Mouse (Mus musculus) midbrain, embryonic 16.5 days (tissue): ENCODE measurements at regions not wholly inside any gene's neighbourhood (a gene's known extent, or its start where the extent isn't known, plus 50 kb on each side); places are given as distances from the start of the nearest gene placed in this dataset.

Source experiments
- ATAC-seq: fragments of 200-750 bp; cut with Nextera tagmentation; 2 replicates; pipeline ENCODE4 v1.8.0; 2017; ENCODE audit warnings: moderate TSS enrichment
- H3K27ac ChIP-seq: fragments of 300-500 bp; sonication (generic); 2 replicates; pipeline ENCODE4 v1.5.1; 2014; ENCODE audit warnings: mild to moderate bottlenecking, low read length, mixed read lengths
- H3K27me3 ChIP-seq: fragments of 300-500 bp; sonication (generic); 2 replicates; pipeline ENCODE4 v1.6.1; 2014; ENCODE audit warnings: low read depth, low read length, mixed read lengths; ENCODE audit not compliant: control insufficient read depth, insufficient read depth
- H3K36me3 ChIP-seq: fragments of 300-500 bp; sonication (generic); 2 replicates; pipeline ENCODE4 v1.6.1; 2014; ENCODE audit warnings: mild to moderate bottlenecking, low read length, moderate library complexity, mixed read lengths; ENCODE audit not compliant: control insufficient read depth, insufficient read depth
- H3K4me1 ChIP-seq: fragments of 300-500 bp; sonication (generic); 2 replicates; pipeline ENCODE4 v1.6.1; 2014; ENCODE audit warnings: mild to moderate bottlenecking, low read length, mixed read lengths; ENCODE audit not compliant: control insufficient read depth, insufficient read depth
- H3K4me2 ChIP-seq: fragments of 300-500 bp; sonication (generic); 2 replicates; pipeline ENCODE4 v1.6.1; 2014; ENCODE audit warnings: mild to moderate bottlenecking, low read length, mixed read lengths
- H3K4me3 ChIP-seq: fragments of 300-500 bp; sonication (generic); 2 replicates; pipeline ENCODE4 v1.5.1; 2014; ENCODE audit warnings: low read depth, mild to moderate bottlenecking, low read length, moderate library complexity, mixed read lengths
- H3K9ac ChIP-seq: fragments of 300-500 bp; sonication (generic); 2 replicates; pipeline ENCODE4 v1.6.1; 2014; ENCODE audit warnings: low read depth, low read length, mixed read lengths
- H3K9me3 ChIP-seq: fragments of 300-500 bp; sonication (generic); replicated peaks from 2 replicates; pipeline ENCODE4 v1.6.1; 2014; ENCODE audit warnings: mild to moderate bottlenecking, low read length, mixed read lengths; ENCODE audit not compliant: control insufficient read depth, poor library complexity, severe bottlenecking
- WGBS: fragments of 180-500 bp; shearing (Covaris S2); extraction: QIAGEN DNeasy Blood & Tissue Kit; methylation state at CpG from one replicate; pipeline ENCODE4 v1.1.7; 2014; 5-methylcytosine and 5-hydroxymethylcytosine counted together

DNA sequence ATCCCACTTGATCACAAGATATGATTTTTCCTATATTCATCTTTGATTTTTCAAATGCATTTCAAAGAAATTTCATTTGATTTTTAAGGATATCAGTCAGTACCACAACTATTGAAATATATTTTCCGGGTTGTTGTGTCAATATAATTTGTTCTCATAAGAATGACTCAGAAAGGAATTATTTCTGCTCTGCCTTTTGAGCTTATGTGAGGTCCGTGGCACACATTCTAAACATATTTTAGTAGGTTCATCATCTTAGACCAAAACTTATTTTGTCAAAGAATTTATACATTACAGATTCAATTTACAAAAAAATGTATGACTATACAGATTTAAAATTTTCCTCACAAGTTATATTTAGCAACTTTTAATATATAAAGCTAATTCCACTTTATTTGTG lies 119.5 kb upstream of the Ntf3 start:
- WGBS = 91% methylated on average over 2 of the region's 2 CpGs
- no peaks in the 10 kb centered on the region for H3K9me3 ChIP-seq
- no peaks in the 10 kb centered on the region for H3K36me3 ChIP-seq
- H3K4me1 ChIP-seq = no peaks in the 10 kb centered on the region
- no peak for ATAC-seq
- H3K9ac ChIP-seq = no peak overlapping the region
- H3K27ac ChIP-seq = no peak overlapping the region
- no peak overlapping the region for H3K4me3 ChIP-seq
- no peaks in the 10 kb centered on the region for H3K27me3 ChIP-seq
- H3K4me2 ChIP-seq = no peak overlapping the region

DNA sequence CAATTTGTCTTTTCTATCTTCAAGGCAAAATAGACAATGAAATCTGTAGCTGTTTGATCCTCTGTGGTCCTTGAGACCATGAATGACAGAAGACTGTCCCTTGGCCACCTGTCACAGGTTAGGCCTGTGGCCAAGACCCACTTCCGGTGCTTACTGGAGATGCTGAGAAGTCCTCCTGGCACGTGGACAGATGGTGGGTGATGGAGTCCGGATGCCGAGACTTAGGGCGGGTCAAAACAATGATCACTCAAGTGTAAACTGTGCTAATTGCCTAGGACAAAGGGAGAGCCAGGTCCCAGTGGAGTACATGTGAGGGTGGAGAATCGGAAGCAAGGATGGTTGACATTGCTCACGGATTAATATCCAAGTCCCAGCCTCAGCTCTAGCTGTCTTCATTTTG lies 117.7 kb upstream of the Ntf3 start:
- Histone ChIP-seq H3K9ac (no peak overlapping the region), H3K4me2 (no peak overlapping the region), H3K27ac (no peak overlapping the region), H3K4me1 (no peaks in the 10 kb centered on the region), H3K36me3 (no peaks in the 10 kb centered on the region), H3K9me3 (no peaks in the 10 kb centered on the region), H3K4me3 (no peak overlapping the region), H3K27me3 (no peaks in the 10 kb centered on the region)
- 64% methylated on average over 7 of the region's 7 CpGs for WGBS
- no peak for ATAC-seq

- ATAC-seq = no peak
- WGBS = 93% methylated on average over 3 of the region's 3 CpGs
- Histone ChIP-seq H3K4me3 (no peak overlapping the region), H3K9me3 (no peaks in the 10 kb centered on the region), H3K4me1 (no peaks in the 10 kb centered on the region), H3K9ac (no peak overlapping the region), H3K27me3 (no peaks in the 10 kb centered on the region), H3K27ac (no peak overlapping the region), H3K4me2 (no peak overlapping the region), H3K36me3 (no peaks in the 10 kb centered on the region)
Observed at GRCm38 (mm10) chr6:126280352-126280751, 113.6 kb upstream of the Ntf3 start.

- Histone ChIP-seq H3K27ac (no peak overlapping the region), H3K27me3 (no peaks in the 10 kb centered on the region), H3K9me3 (no peaks in the 10 kb centered on the region), H3K4me2 (no peak overlapping the region), H3K36me3 (no peaks in the 10 kb centered on the region), H3K9ac (no peak overlapping the region), H3K4me1 (no peaks in the 10 kb centered on the region), H3K4me3 (no peak overlapping the region)
- WGBS = 75% methylated on average over 5 of the region's 5 CpGs
- no peak for ATAC-seq
Observed at GRCm38 (mm10) chr6:126245986-126246385, 79.3 kb upstream of the Ntf3 start.

DNA sequence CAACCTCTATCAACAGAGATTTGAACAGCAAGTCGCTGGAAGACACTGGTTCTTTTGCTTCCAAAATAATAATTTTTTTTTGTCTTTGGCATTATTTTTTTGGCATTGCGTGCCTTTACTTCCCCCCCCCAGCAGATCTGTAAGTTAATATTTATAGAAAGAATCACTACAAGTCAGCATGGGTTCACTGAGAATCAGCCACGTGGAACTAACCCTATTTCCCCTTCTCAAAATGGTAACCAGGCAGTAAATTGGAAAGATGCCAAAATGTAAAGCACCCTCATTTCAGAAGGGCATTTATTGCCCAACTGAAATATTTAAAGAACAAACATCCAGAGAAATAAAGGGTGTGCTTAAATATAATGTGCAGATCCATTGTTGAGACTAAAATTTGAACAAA lies 78.7 kb upstream of the Ntf3 start:
- WGBS = 58% methylated on average over 3 of the region's 3 CpGs
- no peaks in the 10 kb centered on the region for H3K27me3 ChIP-seq
- no peak overlapping the region for H3K4me3 ChIP-seq
- ATAC-seq = no peak
- H3K9me3 ChIP-seq = no peaks in the 10 kb centered on the region
- no peak overlapping the region for H3K27ac ChIP-seq
- H3K36me3 ChIP-seq = no peaks in the 10 kb centered on the region
- H3K4me1 ChIP-seq = no peaks in the 10 kb centered on the region
- no peak overlapping the region for H3K9ac ChIP-seq
- no peak overlapping the region for H3K4me2 ChIP-seq

DNA sequence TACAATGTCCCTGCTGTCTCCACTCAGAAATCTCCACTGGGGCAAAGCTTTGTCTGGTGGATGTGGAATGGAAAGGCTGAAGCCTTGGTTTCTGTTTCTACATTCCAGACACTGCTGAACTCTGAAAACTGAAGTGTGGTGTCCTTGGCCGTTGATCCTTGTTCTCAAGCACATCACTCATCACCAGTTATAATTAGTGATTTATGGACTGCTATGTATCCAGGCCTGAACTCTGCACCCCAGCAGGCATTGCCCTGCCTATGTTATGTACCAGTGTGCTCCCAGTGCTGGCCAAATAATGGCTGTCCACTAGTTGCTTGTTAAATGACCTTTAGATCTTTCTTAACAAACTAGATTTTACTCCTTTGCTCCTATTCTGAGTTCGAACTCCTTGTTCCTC lies 75.6 kb upstream of the Ntf3 start:
- no peaks in the 10 kb centered on the region for H3K27me3 ChIP-seq
- ATAC-seq = no peak
- no peaks in the 10 kb centered on the region for H3K36me3 ChIP-seq
- H3K4me3 ChIP-seq = no peak overlapping the region
- 89% methylated on average over 2 of the region's 2 CpGs for WGBS
- no peaks in the 10 kb centered on the region for H3K4me1 ChIP-seq
- no peak overlapping the region for H3K9ac ChIP-seq
- no peak overlapping the region for H3K4me2 ChIP-seq
- H3K27ac ChIP-seq = no peak overlapping the region
- H3K9me3 ChIP-seq = no peaks in the 10 kb centered on the region

GRCm38 (mm10) chr6:126240256-126240655 lies 73.5 kb upstream of the Ntf3 start:
- no peaks in the 10 kb centered on the region for H3K27me3 ChIP-seq
- H3K9me3 ChIP-seq = no peaks in the 10 kb centered on the region
- no peak overlapping the region for H3K27ac ChIP-seq
- 40% methylated on average over 1 of the region's 1 CpGs for WGBS
- no peaks in the 10 kb centered on the region for H3K4me1 ChIP-seq
- no peak overlapping the region for H3K9ac ChIP-seq
- ATAC-seq = no peak
- no peak overlapping the region for H3K4me3 ChIP-seq
- H3K4me2 ChIP-seq = no peak overlapping the region
- H3K36me3 ChIP-seq = no peaks in the 10 kb centered on the region
